Mouse (Mus musculus) right cerebral cortex, adult 2 months (tissue): ENCODE measurements at regions not wholly inside any gene's neighbourhood (a gene's known extent, or its start where the extent isn't known, plus 50 kb on each side); places are given as distances from the start of the nearest gene placed in this dataset.

Experiments
- DNase-seq, 2 experiments: peaks; one replicate each; pipeline ENCODE4 v3.0.0; 2021 to 2022; ENCODE audit warnings: low spot score in 2 of 2

DNA sequence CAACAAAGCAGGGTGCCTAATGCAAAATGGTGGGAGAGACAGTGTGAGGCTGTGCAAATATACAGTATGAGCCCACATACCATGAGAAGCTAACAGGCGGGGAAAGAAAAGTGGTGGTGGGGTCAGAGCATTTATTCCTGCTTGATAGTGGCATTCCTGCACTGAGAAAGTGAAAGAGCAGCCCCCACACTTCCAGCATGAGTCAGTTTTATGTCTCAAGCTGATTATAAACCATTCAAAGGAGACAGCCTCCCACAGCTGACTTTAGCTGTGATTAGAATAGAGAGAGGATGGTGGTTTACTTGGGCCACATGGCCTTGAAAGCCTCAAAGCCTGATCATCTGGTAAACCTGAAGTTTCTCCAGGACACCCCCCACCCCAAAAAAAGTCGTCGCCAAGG lies 64.4 kb downstream of the Gm43517 start:
- peak; percentile 47 to 63 for DNase-seq

DNA sequence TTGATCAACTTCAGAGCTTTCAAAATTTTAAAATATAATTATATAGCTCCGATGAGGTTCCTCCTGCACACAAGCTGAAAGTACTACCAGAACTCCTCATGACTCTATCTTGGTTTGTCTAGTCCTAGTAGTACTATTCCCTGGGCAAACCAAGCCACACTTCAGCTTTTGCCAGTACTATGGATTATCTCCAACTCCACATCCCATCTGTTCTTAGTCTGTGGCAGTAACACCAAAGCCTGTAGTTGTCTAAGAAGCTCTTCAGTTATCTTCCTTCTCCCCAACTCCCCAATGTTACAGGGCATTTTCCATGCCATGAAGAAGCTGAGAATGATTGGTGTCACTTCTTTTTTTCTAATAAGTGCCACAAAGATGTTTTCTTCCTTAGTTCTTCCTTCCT lies 83.1 kb downstream of the Gm43517 start:
- DNase-seq = no peak

DNA sequence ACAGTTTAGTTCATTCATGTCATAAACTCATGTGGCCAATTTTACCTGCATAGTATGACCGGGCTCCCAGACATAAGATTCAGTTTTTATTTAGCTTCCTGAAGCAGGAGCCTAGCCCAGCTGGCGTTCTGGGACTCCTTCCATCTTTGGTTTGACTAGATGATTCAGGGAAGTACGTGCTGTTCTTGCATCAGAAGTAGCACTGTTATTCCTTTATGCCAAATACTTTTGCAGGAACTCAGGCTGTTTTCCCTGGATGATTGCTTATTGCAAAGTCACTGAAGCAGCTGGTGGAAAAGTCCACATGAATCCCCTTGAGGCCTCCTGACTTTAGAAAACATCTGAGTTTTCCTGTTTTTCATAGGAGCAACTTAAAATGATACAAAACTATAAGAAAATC lies 88.4 kb downstream of the Gm43517 start:
- DNase-seq = peak; percentile 48 to 75

DNA sequence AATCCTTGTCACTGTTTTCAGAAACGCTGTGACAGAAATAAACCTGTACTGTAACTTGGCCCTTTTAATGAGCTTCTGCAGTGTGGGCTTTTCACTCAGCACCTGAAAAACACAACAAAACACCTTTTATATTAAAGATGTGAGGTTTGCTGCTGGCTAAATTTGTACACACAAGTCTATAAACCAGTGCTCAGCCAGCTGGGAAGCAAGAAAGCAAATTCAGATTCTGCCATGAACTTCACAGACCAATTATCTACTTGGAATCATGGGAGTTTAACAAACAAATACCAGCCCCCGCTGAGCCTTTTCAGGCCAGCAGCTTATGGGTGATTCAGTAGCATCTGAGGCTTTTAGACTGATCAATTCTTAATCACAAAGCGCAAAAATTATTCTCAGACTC lies 95.7 kb downstream of the Gm43517 start:
- peak; percentile 17 to 42 for DNase-seq

DNA sequence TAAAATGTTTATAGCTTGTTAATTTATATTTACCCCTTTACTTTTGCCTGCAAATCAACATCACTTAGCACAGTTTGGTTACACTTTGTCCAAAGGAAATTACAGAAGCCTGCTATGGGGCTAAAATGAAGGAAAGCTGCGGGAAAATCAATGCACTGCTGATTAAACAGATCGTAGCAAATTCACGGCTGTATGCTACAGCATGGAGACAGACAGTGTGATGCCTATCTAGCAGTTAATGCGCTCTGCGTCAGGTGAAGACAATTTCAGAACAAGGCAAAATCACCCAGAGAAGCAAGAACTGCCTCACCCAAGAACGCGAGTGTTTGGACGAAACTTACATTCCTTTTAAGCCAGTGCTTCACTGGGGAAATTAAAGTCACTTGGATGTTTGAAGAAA lies 96.2 kb downstream of the Gm43517 start:
- peak; percentile 13 to 18 for DNase-seq

DNA sequence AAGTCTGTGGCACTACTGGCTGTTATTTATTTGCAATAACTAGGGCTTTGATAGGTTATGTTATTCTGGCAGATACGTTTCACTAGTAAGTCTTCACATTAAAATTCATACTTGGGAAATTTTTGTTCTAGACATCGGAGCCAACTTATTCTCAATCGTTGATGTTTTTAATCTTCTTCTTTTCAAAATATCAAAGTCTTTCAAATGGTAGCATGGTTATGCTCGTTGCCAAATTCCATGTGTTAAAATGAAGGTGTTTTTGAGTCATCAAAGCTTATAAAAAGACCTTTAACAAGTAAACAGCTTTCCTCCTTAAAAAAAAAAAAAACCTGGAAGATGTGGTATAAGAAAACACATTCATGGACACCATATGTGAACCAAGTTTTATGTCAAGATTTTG lies 97.4 kb downstream of the Gm43517 start:
- DNase-seq = no peak

DNA sequence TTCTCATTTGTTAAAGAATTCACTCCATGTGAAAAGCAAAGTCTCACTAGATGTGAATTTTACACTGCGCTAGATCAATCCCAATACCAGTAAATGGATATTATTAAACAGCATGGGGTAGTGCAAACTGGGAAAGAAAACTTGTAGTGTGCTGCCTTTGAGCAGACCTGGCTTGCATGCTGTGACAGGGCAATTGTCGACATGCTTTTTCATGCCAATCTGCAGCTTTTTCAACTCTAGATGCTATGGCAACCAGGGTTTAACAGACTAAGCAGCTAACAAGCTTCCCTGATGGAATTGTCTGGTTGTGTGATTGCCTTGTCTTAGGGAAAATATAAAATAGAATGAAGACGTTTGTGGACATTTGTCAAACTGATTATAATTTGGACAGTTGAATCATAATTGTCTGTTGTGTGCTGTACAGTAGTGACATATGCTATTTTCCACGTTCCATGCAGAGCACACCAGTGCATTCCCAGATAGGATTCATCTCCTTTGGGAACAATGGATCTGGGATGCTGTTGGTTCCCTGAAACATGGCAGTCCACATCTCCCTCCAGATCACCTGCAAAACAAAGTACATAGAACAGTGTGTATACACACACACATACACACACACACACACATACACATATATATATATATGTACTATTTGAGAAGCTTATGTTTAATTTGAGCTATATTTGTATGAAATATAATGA lies 99.2 kb downstream of the Gm43517 start:
- DNase-seq = no peak

DNA sequence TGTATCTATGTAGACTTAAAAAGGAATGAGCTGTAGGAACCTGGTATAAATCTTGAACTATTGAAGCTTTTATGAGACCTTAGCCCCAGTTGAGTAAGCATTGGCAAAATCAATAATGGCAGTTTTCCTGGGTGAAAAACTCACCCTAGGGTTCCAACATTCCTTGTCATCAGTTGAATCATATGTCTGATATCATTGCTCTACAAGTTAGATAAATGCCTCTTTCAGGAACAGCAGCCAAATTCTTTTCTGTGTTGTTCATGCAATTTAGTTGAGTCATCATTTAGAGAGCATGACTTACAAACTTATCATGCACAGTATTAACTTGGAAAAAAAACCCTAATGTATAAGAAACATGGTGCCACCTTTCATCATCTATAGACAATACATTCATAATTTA lies 128.2 kb downstream of the Gm43517 start:
- DNase-seq = no peak

DNA sequence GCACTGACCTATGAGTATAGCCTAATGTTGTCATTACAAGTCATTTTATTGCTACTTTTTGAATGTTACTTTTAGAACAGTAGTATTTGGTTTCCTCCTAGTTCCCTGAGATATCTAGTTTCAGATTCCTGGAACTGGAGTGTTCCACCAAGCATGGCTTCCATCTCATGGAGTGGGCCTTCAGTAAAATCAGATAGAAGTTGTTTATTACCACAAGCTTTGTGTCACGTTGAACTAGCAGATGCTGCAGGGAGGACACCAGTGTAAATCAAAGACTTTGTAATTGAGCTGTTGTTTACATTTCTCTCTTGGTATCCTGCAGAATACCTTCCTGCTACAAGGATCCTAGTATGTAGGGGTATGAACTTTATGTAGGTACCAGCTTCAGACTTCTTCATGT lies 129.6 kb downstream of the Gm43517 start:
- DNase-seq = no peak
